Mouse (Mus musculus) hindbrain, embryonic 10.5 days (tissue): ENCODE data around the gene Synj2. TPM values are rescaled to one million over a fixed set of nuclear protein-coding genes. Genes with fewer than 3 reads are reported as not detected.

ENCODE experiments used
- DNase-seq: peaks from one replicate; pipeline ENCODE4 v3.0.0-alpha.2; 2017; ENCODE audit warnings: low spot score
- H3K27ac ChIP-seq: fragments of 300-500 bp; sonication (generic); 2 replicates; pipeline ENCODE4 v1.5.1; 2016; ENCODE audit warnings: mild to moderate bottlenecking, moderate library complexity
- H3K27me3 ChIP-seq: fragments of 300-500 bp; sonication (generic); 2 replicates; pipeline ENCODE4 v1.6.1; 2016; ENCODE audit warnings: mild to moderate bottlenecking; ENCODE audit not compliant: poor library complexity, insufficient read depth, severe bottlenecking
- H3K36me3 ChIP-seq: fragments of 300-500 bp; sonication (generic); 2 replicates; pipeline ENCODE4 v1.6.1; 2016; ENCODE audit warnings: mild to moderate bottlenecking, moderate library complexity
- H3K4me1 ChIP-seq: fragments of 300-500 bp; sonication (generic); replicated peaks from 2 replicates; pipeline ENCODE4 v1.6.1; 2016; ENCODE audit warnings: mild to moderate bottlenecking
- H3K4me3 ChIP-seq: fragments of 300-500 bp; sonication (generic); 2 replicates; pipeline ENCODE4 v1.5.1; 2016; ENCODE audit warnings: mild to moderate bottlenecking, moderate library complexity
- H3K9me3 ChIP-seq: fragments of 300-500 bp; sonication (generic); 2 replicates; pipeline ENCODE4 v1.6.1; 2016; ENCODE audit warnings: mild to moderate bottlenecking, moderate library complexity
- WGBS: fragments of 180-500 bp; shearing (Covaris S2); methylation state at CpG from one replicate; pipeline ENCODE4 v1.1.7; 2016; 5-methylcytosine and 5-hydroxymethylcytosine counted together
- polyA plus RNA-seq: library from polyadenylated mRNA; unstranded; fragments of >200 nt; fragmentation: Nextera tagmentation; extraction: Ambion mirVana; gene quantifications from 2 replicates; pipeline ENCODE4 v1.2.1, GENCODE M21; 2016

Synj2 gene
- polyA plus RNA-seq, 1 experiment from 2014 or later, result 1.6 TPM

DNA sequence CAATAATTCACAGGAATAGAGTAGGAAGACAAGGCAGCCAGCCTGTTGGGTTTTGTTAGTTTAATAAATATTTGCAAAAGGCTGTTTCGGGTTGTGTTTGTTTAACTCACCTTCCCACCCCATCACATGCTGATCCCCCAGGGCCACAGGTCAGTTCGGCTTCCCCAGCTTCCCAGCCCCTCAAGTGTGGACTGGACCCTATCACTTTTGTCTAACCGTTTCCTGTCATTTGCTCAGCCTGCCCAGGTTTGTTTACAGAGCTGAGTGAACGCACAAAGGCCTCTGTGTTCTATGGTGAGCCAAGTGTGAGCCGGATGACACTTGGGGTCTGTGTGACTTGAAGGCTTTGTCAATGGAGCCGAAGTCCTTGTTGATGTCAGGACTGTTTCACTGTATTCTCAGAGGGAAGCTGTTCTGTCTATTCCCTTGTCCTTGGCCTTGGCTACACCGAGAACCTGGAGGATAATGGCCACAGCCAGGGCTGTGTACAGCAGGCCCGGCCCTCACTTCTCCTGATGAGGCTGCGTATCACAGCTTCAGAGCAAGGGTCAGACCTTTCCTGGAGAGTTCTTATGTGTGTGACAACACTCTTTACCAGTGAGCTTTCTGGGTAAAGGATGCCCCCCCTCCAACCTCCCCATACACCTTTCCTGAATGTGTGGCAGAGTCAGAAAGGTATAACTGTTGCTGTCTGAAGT, 24.2 kb downstream of the Synj2 start:
- H3K27me3 ChIP-seq, result no peaks in the 10 kb centered on the region
- H3K27ac ChIP-seq, result no peak overlapping the region
- peaks cover 4% of the 10 kb centered on the region; the same call in 1 of the 2 replicates for H3K9me3 ChIP-seq
- WGBS, result 63% methylated on average over 9 of the region's 9 CpGs
- H3K4me1 ChIP-seq, result peaks cover 26% of the 10 kb centered on the region
- DNase-seq, result peak; percentile 23
- no peak overlapping the region for H3K4me3 ChIP-seq
- H3K36me3 ChIP-seq, result no peaks in the 10 kb centered on the region

DNA sequence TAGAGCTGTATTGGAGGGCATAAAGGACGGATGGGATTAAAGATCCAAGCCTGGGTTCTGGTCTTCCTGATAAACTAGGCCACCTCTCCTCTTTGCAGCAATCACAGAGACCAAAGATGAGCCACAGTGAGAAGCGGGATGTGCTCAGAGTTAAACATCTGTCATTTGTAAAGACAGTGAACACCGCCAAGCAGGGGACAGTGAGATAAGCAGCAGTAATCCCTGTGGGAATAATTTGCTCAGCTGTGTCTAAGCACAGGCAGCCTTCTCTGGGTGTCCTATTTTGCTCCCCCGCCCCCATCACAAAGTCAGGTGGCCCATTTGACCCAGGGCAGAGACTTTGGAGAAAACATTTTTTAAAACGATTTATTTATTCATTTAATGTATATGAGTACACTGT, 25.6 kb downstream of the Synj2 start:
- Histone ChIP-seq H3K36me3 (no peaks in the 10 kb centered on the region), H3K4me3 (no peak overlapping the region), H3K4me1 (peaks cover 23% of the 10 kb centered on the region), H3K27me3 (no peaks in the 10 kb centered on the region), H3K9me3 (peaks cover 4% of the 10 kb centered on the region; the same call in 1 of the 2 replicates), H3K27ac (no peak overlapping the region)
- DNase-seq, result no peak
- WGBS, result 85% methylated on average over 5 of the region's 5 CpGs

DNA sequence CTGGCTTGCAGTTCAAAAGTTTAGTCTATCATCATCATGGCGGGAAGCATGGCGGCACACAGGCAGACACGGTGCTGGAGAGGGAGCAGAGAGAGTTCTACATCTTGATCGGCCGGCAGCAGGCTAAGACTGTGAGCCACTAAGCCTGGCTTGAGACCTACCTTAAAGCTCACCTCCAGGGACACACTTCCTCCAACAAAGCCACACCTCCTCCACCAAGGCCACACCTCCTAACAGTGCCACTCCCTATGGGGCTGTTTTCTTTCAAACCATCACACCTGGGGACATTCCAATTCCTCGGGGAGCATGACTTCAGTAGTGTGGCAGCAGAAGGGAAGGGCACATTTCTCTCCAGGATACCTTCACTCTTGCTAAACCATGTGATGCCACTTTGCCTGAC, 27.5 kb downstream of the Synj2 start:
- Histone ChIP-seq H3K4me1 (peaks cover 23% of the 10 kb centered on the region), H3K27me3 (no peaks in the 10 kb centered on the region), H3K9me3 (no peaks in the 10 kb centered on the region), H3K27ac (no peak overlapping the region), H3K36me3 (no peaks in the 10 kb centered on the region), H3K4me3 (no peak overlapping the region)
- no peak for DNase-seq
- WGBS, result 66% methylated on average over 6 of the region's 6 CpGs

DNA sequence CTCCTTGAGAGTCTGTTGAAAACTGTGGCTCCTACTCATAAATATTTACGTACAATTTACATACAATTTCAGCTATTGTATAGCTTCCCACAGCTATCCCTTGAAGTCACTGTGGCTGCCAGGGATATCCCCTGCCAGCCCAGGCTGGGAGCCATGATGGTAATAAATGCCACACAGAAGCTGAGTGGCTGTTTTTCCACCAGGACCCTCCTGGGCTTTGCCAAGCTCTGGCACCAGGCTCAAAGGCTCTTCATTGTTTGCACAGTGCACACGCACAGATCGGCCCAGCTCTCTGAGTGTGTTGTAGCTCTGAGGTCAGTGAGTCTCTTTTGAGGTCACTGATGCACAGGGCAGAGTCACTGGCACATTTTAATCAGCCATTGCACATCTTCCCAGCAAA, 28.2 kb downstream of the Synj2 start:
- Histone ChIP-seq H3K9me3 (no peaks in the 10 kb centered on the region), H3K4me1 (peaks cover 23% of the 10 kb centered on the region), H3K27ac (no peak overlapping the region), H3K4me3 (no peak overlapping the region), H3K36me3 (no peaks in the 10 kb centered on the region), H3K27me3 (no peaks in the 10 kb centered on the region)
- DNase-seq, result no peak
- WGBS, result 67% methylated on average over 3 of the region's 3 CpGs

DNA sequence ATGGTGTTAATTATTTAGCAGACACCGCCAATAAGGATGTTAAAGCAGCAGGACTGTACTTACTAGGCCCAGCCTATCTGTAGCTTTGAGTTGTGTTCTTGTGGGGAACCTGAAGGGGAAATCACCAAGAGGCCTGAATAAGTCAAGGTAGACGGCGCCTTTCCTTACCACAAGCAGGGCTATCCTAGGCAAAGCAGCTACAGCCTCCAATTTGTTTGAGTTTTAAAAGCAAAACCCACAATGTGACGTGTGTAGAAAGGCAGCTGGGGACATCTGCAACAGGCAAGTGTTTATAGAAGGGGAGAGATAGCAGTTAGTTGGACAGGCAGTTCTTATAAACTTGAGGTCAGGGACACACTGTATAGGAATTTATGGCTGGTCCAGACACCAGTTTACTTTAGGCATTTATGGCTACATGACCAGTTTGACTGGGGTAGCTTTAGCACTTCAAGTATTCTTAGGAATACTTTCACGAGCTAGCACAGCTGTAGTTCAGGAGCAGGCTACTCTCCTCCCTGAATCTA, 29.3 kb downstream of the Synj2 start:
- no peaks in the 10 kb centered on the region for H3K27me3 ChIP-seq
- H3K36me3 ChIP-seq, result no peaks in the 10 kb centered on the region
- no peak for DNase-seq
- H3K9me3 ChIP-seq, result no peaks in the 10 kb centered on the region
- WGBS, result 82% methylated on average over 5 of the region's 5 CpGs
- no peak overlapping the region for H3K4me3 ChIP-seq
- H3K27ac ChIP-seq, result no peak overlapping the region
- peaks cover 20% of the 10 kb centered on the region for H3K4me1 ChIP-seq

DNA sequence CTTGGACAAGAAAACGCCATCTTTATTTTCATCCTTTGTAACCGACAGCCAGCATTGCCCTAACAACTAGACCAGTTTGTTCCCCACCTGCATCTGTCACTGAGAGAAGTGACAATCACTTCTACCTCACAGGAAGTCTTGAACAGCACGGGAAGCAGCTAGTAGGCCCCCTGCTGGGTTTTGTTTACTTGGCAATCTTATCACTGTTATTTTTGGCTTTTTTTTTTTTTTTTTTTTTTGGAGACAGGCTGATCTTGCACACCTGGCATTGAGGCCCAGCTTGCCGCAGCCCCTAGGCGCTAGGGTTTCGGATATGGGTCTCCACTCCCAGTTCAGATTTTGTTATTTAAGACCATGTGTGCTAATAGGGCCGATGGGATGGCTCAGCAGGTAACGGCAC, 32.5 kb downstream of the Synj2 start:
- no peak for DNase-seq
- Histone ChIP-seq H3K27me3 (0 out of 2 replicates have a peak, but pooled peaks cover 6% of the 10 kb centered on the region), H3K9me3 (no peaks in the 10 kb centered on the region), H3K4me3 (no peak overlapping the region), H3K27ac (no peak overlapping the region), H3K36me3 (no peaks in the 10 kb centered on the region), H3K4me1 (peaks cover 49% of the 10 kb centered on the region)
- WGBS, result 66% methylated on average over 8 of the region's 8 CpGs

DNA sequence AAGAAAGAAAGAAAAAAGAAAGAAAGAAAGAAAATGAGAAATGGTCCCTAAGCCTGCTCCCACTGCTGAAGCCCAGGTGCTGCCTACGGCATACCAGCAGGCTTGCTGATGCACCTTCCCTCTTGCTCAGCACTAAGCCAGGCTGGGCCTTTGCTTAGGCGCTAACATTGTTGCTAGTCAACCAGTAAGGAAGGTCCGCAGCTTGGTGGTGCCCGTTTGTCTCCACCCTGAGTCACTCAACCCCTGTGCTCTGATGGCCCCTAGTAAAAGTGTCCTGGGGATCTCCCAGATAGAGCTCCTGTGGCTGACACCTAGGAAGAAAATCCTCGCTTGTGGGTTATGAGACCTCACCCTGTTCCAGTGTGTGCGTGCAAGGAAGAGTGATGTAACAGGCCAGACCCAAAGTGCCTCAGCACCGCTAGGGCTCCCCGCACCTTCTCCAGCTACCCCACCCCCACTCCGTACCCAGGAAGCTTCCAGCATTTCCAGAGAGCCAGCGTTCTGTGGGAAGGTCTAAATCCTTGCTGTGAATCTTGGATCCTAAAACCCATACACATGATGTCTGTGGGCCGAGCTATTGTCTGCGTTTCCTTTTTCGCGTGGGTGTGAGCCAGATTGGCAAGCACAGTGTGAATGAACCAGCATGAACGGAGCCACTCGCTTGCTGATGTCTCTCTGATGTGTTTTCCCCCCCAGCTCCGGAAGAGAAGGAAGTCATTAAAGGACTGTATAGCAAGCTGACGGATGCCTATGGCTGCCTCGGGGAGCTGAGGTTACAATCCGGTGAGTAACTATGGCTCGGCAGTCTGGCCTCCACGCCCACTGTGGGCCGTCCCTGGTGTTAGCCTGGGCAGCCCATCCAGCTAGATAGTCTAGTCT, 34.3 kb downstream of the Synj2 start:
- Histone ChIP-seq H3K4me3 (no peak overlapping the region), H3K27me3 (0 out of 2 replicates have a peak, but pooled peaks cover 6% of the 10 kb centered on the region), H3K27ac (peak overlapping the region; percentile 45; the same call in 1 of the 2 replicates), H3K4me1 (peaks cover 40% of the 10 kb centered on the region), H3K9me3 (no peaks in the 10 kb centered on the region), H3K36me3 (no peaks in the 10 kb centered on the region)
- no peak for DNase-seq
- WGBS, result 54% methylated on average over 23 of the region's 23 CpGs

DNA sequence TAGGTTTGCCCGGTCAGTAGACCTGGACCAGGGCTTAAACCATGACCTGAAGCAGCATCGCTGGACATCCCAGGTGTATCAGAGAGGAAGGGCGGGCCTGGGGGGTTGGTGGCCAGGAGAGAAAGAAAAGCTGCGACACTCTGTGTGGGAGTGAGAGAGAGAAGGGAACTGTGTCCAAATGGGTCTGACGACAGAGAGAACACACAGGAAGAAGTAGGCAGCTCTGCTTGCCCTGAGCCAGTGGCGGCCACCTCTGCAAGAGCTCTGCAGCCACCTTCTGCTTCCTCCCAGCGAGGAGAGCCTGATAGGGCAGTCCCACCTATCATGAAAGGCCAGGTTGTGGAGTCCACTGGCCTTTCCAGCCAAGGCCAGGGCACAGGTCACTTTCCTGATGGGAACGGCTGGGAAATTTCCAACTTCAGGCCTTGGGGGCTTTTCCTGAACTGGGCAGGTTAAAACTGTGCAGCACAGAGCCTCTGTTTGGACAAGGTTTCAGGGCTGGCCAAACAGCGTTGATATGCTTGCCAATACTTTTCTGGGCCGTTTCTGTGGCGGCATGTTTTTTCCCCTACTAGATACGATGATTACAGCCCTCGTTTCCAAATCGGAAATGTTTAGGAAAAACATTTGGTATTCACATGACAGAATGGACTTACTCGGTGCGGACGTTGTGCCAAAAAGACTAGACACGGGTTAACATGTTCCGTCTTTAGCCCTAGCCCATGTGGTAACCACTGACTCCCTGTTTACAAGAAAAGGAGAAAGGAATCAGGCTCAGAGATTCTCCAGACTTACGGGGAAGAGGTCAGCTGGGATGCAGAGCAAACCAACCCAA, 35.4 kb downstream of the Synj2 start:
- Histone ChIP-seq H3K27me3 (0 out of 2 replicates have a peak, but pooled peaks cover 6% of the 10 kb centered on the region), H3K36me3 (no peaks in the 10 kb centered on the region), H3K27ac (peak overlapping the region; percentile 53; the same call in 1 of the 2 replicates), H3K9me3 (no peaks in the 10 kb centered on the region), H3K4me1 (peaks cover 40% of the 10 kb centered on the region), H3K4me3 (no peak overlapping the region)
- DNase-seq, result no peak
- WGBS, result 78% methylated on average over 20 of the region's 20 CpGs

GRCm38 (mm10) chr17:5977056-5977920, 36.2 kb downstream of the Synj2 start:
- no peaks in the 10 kb centered on the region for H3K36me3 ChIP-seq
- H3K4me3 ChIP-seq, result no peak overlapping the region
- H3K9me3 ChIP-seq, result no peaks in the 10 kb centered on the region
- H3K27me3 ChIP-seq, result 0 out of 2 replicates have a peak, but pooled peaks cover 6% of the 10 kb centered on the region
- no peak overlapping the region; the same call in 1 of the 2 replicates for H3K27ac ChIP-seq
- H3K4me1 ChIP-seq, result peaks cover 40% of the 10 kb centered on the region
- DNase-seq, result no peak
- WGBS, result 51% methylated on average over 16 of the region's 16 CpGs

DNA sequence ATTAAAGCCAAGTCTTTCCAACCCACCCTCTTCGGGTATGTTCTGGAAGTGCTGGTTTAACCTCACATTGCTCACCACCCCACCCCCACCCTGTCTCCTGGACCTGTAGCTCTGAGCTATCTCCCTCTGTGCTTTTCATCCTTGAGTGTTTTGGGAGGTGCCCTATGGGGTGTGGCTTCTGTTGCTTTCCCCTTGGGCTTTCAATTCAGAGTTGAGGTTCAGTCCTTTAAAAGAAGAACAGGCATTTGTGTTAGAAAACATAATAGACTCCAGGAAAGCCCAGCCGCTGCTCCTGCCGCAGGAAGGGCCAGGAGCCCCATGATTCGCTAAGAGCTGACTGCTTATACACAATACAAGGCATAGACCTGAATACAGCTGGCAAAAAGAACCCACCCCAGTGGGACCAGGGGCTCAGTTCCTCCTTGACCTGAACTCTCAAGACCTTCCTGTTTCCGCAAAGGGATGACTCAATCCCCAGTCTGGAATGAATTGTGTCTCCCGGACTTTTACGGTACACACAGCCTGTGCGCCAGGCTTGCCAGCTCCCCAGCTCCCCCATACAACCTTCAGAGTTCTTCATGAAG, 36.9 kb downstream of the Synj2 start:
- peak overlapping the region; percentile 30; the same call in 1 of the 2 replicates for H3K27ac ChIP-seq
- 0 out of 2 replicates have a peak, but pooled peaks cover 6% of the 10 kb centered on the region for H3K27me3 ChIP-seq
- WGBS, result 63% methylated on average over 8 of the region's 8 CpGs
- DNase-seq, result no peak
- H3K9me3 ChIP-seq, result no peaks in the 10 kb centered on the region
- peaks cover 41% of the 10 kb centered on the region for H3K4me1 ChIP-seq
- H3K36me3 ChIP-seq, result no peaks in the 10 kb centered on the region
- no peak overlapping the region for H3K4me3 ChIP-seq

- Histone ChIP-seq H3K27me3 (0 out of 2 replicates have a peak, but pooled peaks cover 6% of the 10 kb centered on the region), H3K4me3 (no peak overlapping the region), H3K27ac (peak overlapping the region; percentile 30; the same call in 1 of the 2 replicates), H3K36me3 (no peaks in the 10 kb centered on the region), H3K9me3 (no peaks in the 10 kb centered on the region), H3K4me1 (peaks cover 45% of the 10 kb centered on the region)
- no peak for DNase-seq
- 76% methylated on average over 10 of the region's 10 CpGs for WGBS
Measured at GRCm38 (mm10) chr17:5978505-5979077, 37.5 kb downstream of the Synj2 start.
